Mouse (Mus musculus): ENCODE results near the gene Gpat3.
A peak's percentile ranks its signal among the peaks of the same experiment; 100 is the strongest.

The Gpat3 gene

DNA sequence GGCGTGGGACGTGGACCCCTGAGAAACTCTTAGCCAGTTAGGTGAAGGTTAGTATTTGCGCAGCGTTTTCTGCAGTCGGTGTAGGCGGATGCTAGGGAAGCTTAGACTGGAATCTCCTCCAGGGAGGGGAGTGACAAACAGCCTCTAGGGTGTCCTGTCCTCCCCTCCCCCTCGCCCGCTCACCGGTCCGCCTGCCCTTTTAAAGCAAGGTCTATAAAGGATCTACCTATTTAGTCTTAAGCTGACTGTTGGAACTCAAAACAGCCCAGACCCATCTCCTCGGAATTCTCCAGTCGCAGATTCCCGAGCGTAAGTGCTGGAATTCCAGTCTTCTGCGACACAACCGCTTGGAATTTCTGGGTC is at the start of gene Gpat3:
TSS of gene Gpat3 (plus strand) at position 229 of the 363 bp plus-strand sequence.
- DNase-seq (ENCODE audit: low spot score): peak; percentile 14

DNA sequence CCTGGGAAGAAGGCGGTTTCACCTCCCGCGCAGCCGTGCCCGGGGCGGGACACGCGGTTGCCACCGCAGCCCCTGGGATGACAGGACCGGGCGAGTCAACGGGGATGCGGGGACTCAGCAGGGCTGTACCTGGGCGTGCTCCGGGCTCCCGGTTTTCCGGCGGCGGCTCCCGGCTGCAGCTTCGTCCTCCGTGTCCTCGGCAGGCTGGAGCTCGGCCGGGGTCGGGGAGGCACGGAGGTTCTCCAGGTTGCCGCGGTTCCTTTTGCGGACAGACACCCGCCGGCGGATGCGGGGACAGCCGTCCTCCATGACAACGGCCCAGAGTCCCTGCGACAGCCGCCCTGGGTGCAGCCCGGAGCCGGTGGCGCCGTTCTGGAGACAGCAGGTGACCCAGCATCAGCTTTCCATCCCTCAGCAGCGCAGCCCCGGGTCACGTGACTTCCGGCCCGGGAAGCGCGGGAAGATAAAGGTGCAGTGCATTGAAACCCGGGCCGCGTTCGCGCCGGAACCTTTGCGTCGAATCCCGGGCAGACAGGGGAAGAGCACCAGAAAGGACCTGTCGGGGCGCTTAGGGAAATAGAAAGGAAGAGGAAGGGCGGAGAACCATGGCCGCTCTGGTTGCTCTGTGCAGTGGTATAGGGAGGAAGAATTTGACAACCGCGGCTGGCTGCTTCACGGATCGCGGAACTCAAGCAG is 47.2 kb upstream of the Gpat3 start, which contains the start of the genes Helq and Mrps18c:
TSS of gene Helq (minus strand) at position 434 of the 696 bp plus-strand sequence.
TSS of gene Mrps18c (plus strand) at position 463 of the 696 bp plus-strand sequence.
- peak; percentile 83 for DNase-seq (ENCODE audit: low spot score)

DNA sequence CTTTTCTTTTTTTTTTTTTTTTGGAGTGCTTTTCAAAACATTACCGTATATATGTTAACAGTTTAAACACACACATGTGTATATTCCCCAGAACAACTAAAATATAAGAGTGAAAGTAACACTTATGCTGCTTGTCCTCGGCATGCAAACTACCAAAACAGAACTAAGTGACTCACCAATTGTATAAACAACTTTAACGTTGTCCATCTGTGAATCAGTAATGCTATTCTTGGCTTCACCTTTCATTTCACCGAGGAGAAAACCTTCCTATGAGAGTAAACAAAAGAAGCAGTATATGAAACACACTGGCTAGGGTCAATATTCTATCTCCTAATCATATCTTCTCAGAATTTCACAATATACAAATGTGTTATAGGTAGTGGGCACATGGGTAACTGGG is 27.2 kb upstream of the Gpat3 start:
- no peak for DNase-seq (ENCODE audit: low spot score)

DNA sequence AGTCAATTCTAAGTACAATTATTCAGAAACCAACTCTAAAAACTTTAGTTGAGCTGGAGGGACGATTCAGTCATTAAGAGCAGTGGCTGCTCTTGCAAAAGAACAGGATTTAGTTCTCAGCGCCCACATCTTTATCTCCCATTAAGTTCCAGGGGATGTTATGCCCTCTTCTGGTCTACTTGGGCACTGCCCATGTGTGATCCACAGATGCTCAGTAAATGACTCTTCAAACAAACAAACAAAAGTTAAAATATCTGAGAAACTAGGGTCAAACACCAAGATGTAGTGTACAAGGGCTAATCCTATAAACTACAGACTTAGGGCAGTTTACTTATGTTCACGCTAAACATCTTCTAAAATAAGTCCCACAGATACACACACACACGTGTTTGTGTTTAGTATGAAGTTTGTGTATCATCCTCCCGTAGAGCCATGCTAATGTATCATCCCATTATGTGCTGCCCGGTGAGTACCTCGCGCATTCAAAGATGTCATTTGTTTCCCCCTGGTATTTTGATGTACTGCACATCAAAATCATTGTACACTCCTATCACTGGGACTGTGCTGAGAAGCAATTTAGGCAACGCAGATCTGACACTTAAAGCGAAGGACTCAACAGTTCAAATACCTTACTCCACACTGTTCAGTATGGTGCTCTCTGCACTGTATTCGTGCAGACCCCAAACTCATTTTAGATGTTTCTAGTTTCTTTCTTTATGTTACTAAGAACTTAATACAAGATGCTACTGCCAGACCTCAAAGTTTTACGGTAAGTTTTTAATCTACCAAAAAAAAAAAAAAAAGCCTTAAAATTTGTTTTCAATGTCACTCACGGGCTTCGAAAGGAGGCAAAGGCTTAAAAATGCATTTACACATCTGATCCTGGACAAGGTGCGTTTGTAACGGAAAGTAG is 25.7 kb upstream of the Gpat3 start:
- no peak for DNase-seq (ENCODE audit: low spot score)

DNA sequence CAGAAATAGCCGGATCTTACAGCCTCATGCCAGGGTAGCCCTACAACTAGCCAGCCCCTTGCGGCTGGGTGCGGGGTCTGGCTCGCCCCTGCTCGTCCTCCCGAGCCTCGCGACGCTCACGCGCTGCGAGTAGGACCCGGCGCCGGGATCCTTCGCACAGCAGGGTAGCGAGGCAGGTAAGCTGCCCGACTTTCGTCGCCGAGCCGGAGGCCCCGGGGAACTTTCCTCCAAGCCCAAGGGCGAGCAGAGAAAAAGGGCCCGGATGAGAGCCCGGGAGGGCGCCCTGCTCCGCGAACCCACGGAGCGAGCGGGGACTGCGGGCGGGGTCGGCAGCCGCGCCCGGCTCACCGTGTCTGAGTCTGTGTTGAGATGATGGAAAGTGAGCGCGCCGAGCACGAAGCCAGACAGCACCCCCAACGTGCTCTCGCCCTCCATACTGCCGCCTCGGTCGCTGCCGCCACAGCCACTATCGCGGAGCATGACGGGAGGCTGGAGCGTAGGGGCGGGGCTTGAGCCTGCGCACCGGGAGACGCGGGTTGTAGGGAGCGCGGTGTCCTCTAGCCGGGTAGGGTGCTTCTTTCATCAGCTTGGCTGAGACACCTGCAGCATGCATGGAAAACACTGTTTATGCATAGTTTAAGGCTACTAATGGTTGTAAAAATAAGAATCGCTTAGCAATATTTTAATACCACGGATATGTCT is 24.9 kb upstream of the Gpat3 start, which contains the start of gene Abraxas1:
TSS of gene Abraxas1 (minus strand) at position 483 of the 702 bp plus-strand sequence.
- DNase-seq (ENCODE audit: low spot score): peak; percentile 75

DNA sequence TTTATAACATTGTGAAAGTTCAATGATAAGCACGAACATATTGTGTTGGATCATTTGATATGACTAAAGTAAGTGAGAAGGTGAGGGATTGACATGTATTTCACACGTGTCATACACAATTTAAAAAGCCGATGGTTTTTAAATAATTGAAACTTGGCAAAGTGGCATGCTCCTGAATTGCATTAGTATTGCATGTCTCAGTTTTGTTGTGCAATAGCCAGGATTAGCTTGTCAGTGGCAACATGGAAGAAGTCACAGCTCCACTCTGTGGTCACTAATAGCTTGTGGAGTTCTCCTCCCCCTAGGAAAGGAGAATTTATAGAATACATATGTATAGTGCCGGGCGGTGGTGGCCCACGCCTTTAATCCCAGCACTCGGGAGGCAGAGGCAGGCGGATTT is 24.1 kb upstream of the Gpat3 start:
- no peak for DNase-seq (ENCODE audit: low spot score)

DNA sequence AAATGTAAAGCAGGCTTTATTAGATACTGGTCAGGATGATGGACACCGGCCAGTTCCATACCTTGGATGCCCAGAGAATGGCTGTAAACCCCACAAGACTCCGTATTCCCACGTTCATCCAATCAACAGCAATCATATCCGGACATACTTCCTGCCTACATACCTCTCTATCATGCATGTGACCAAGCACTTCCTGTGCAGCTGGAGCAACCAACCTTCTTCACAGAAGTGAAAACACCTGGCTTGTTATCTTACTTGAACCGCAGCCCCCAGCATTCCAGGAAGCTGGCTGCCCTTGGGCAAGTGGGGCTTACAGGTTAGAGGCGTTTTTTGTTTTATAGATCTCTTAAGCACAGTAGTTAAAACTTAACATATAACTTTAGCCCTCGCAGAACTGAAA is 22.7 kb upstream of the Gpat3 start:
- DNase-seq (ENCODE audit: low spot score): no peak

DNA sequence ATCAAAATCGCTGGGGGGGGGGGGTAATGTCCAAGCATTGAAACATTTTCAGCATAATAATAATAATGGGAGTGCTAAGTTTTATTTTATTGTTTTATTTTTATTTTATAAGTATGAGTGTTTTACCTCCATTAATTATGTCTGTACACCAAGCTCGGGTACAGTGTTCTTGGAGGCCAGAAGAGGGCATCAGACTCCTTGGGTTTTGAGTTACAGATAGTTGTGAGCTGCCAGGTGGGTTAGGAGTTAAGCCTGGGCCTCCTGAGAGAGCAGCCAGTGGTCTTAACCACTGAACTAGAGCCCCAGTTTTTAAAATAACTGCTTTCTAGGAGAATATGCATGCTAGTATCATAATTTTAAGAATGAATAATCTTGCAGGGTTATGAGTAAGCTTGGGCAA is 19.5 kb upstream of the Gpat3 start:
- no peak for DNase-seq (ENCODE audit: low spot score)

DNA sequence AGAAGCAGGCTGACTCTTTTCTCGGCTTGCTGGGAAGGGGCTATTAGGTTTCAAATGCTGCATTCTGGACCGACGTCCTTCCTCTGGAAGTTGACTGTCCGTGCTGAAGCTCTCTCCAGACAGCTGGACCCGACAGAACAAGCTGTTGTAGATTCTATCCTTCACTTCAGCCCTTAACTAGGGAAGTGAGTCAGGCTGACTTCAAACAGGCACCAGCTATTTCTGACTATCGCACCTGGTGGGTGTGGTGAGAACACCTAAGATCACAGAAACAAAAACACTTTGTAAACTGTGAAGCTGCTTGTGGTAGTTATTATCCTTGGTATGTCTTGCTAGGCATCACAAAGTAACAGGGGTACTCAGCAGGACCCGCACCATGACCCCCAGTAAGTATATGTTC is 19.0 kb upstream of the Gpat3 start:
- no peak for DNase-seq (ENCODE audit: low spot score)

DNA sequence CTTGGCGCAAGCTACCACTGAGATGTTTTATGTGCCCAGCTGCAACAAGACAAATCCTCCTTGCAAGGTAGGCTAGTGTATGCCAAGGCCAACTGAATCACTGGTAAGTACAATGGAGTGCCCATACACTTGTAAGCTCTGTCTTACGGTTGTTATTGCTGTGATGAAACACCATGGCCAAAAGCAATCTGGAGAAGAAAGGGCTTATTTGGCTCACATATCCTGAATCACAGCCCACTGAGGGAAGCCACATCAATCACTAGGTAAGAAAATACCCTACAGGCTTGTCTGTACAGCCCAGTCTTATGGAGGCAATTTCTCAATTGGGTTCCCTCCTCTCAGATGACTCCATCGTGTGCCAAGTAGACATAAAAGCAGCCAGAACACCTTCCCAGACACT is 16.8 kb upstream of the Gpat3 start:
- DNase-seq (ENCODE audit: low spot score): no peak

DNA sequence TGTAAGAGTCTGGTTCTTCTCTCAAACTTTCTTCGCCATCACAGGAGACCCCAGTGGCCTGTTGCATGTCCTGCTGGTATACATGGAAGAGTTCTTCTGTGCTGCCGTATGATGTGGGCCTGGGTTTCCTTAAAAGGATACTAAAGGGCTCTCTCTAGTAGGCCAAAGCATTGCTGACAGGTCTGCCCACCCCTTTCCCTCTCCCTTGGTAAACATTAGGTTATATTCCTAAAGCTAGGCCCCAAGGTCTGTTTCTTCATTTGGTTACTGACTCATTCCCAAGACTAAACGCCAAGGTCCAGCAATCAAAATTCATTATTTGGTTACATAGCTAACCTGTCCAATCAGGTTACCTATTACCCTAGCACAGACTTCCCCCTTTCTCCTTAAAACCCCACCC is 12.8 kb upstream of the Gpat3 start:
- DNase-seq (ENCODE audit: low spot score): no peak

DNA sequence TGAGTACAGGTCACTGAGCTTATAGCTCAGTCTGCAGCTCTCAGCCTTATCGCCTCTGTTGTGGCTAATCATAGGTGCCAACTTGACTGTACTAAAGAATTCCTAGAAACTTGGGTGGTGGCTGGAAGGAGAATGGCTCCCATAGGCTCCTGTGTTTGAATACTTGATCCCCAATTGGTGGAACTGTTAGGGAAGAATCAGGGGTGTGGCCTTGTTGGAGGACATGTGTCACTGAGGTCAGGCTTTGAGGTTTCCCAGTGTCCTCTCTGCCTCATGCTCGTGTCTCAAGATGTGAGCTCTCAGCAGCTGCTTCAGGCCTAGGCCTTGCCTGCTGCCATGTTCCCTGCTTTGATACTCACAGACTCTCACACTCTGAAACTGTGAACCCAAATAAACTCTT is 11.7 kb upstream of the Gpat3 start:
- DNase-seq (ENCODE audit: low spot score): no peak

DNA sequence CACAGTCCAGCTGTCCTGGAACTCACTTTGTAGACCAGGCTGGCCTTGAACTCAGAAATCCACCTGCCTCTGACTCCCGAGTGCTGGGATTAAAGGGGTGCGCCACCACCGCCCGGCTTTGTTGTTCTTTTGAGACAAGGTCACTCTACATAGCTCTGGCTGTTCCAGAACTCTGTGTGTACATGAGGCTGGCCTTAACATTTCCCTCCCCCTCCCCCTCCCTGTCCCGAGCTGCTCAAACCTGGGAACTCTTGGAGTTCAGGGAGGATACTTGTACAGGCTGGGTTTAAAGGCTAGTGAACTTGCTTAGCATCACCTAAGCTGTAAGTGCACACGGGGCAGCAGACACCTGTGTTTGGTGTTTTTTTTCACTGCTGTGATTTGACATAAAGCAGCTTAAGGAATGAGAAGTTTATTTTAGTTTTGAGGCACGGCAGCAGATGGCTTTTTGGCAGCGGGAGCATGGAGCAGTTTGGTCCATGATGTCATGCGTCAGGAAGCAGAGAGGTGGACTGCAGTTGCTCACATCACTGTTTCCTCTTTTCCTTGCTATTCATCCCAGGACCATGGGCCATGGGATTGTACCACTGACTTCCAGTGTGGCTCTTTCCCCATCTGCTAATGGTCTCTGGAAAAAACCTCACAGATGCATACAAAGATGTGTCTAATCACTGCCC is 9.5 kb upstream of the Gpat3 start:
- DNase-seq (ENCODE audit: low spot score): no peak

DNA sequence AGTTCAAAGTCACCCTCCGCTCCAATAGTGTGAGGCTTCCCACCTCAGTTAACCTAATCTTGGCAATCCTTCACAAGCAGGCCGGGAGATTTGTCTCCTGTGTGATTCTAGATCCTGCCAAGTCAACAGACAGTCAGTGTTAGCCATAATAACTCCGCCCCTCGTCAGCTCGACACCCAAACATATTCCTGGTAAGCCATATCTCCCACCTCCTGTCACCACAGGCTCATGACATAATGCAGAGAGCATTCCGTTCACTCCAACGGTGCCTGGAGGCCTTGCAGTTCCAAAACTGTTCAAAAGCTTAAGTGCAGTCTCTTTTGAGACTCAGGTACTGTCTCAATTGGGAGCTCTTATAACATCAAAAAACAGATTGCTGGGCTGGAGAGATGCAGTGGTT is 7.6 kb upstream of the Gpat3 start:
- no peak for DNase-seq (ENCODE audit: low spot score)

DNA sequence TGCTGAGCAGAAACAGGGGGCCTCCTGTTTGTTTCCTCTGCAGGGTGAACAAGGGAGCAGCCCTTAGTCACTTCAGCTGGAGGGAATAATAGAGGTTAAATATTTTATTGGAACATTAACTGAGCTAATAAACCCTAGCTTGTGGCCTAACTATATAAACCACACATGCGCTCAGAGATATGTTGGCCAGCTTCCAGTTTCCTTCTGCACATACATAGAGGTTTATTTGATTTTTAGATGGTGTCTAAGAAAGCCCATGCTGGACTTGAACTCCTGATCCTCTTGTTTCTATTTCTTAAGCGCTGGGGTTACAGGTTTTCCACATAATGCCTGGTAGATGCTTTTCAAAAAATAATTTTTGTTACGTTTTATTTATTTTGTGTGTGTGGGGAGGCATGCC is 1.0 kb upstream of the Gpat3 start:
- DNase-seq (ENCODE audit: low spot score): no peak

DNA sequence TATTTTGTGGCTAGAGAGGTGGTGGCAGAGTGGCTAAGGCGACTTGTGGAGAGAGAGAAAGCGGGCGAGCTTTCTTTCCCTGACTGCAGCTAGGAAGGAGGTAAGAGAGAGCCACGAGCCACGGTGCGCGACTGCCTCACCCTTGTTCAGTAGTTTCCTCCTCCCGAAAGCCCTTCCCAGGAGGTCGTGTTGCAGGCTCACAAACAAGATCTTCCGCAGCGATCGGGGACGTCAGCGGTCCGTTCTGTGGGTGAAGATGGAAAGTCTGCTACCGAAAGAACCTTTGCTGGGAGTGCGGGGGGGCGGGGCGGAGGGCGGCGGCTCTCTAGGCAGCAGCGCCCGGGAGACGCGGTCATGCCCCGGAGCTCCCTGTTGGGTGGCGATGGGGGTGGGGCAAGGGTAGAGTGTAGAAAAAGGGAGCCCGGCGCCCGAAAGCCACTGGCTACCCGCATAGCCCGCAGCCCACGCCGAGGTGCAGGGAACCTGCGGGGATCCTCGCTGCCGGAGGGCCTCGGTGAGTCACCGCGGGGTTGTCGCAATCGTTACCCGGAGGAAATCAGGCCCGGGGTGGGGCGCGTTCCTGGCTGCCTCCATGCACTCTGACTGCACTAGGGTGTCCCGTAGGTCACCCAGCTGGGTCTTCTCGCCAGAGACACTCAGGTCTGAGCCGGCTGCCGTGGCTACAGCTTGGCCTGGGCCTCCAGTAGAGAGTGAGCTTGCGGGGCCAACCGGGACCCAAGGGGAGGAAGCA is 510 bp downstream of the Gpat3 start:
- peak; percentile 51 for DNase-seq (ENCODE audit: low spot score)

DNA sequence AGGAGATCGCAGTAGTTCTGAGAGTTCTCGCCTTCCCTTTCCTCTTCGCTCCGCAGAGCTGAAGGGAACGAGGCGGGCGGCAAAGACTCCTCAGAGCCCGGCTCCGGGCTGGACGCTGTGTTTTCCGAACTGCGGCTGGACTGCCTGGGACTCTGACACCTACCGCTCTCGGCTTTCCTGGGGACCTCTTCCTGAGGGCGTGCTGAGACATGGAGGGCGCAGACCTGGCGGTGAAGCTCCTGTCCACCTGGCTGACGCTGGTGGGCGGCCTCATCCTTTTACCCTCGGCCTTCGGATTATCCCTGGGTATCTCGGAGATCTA is 1.0 kb downstream of the Gpat3 start:
- peak; percentile 17 for DNase-seq (ENCODE audit: low spot score)

DNA sequence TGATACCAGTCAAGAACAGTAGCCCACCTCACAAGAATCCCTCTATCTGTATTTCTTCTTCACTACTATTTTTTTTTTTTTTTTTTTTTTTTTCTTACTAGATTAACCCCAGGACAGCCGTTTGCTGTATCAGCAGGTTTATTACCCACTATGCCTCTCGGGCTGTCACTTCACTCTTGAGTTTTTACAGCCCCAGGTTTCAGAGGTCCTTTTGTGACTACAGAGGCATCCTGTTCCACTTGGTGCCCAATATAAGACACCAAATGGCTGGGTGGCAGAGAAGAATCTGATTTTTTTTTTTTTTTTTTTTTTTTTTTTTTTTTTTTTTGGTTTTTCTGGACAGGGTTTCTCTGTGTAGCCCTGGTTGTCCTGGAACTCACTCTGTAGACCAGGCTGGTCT is 1.6 kb downstream of the Gpat3 start:
- no peak for DNase-seq (ENCODE audit: low spot score)

DNA sequence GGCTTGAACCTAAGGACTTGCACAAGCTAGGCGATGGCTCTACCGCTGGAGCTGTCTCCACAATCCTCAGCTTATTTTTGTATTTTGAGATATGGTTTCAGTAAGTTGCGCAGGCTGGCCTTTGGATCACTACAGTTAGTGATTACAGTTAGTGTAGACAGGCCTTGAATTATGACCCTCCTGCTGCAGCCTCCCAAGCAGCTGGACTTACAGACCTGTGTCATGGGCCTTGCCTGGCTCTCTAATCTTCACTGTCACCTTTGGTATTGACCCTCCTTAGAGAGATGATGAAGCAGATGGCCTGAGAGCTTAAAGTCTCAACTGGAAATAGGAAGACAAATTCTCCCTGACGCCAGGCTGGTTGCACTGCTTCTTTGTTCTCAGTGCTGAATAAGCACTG is 8.4 kb downstream of the Gpat3 start:
- no peak for DNase-seq (ENCODE audit: low spot score)

DNA sequence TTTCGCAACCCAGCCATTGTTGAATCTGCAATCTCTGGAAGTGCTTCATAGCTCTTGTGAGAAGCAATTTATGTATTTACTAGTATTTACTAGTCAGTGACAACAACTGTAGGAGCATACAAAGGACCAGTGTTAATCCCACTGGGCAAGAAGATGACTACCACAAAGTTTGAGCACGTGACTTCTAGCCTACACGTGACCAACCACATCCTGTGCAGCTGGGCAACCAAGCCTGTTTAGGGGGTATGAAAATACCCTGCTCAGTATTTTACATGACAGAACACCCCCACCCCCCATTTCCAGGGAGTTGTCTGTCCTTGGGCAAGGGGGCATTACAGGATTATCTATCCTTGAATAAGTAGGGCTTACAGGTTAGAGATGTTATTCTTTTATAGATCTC is 11.0 kb downstream of the Gpat3 start:
- DNase-seq (ENCODE audit: low spot score): no peak

DNA sequence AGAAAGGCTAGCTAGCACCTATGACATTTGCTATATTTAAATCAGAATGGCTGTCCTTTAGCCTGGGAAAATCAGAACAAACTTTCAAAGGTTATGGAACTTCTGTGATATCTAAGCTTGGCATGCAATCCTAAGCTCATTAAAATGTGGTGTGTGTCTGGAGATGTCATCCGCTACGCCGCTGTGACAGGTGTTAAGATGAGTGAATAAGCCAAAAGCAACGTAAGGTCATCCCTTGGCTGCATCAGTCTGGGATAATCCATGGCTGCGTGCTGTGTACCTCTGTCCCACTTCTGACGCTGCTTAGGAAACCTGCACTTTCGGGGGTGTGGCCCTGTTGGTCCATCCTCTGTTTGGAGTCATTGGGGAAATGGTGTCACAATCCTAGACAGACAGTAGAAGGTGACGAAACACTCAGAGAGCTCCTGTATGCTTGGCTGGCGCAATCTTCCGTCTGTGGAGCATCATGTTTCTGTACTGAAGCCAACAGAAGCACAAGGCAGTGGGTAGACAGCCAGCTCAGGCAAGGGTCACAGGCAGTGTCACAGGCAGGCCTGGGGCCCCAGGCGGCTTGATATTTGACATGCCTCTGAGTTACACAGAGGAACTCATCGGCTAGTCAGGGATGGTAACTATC is 15.0 kb downstream of the Gpat3 start:
- DNase-seq (ENCODE audit: low spot score): peak; percentile 16
